Mouse (Mus musculus): ENCODE data around the gene Sec1. TPM values are rescaled to one million over a fixed set of nuclear protein-coding genes. Genes with fewer than 3 reads are reported as not detected.

The Sec1 gene
- polyA plus RNA-seq, 2 experiments = 0.92 to 1.7 TPM

- no peak overlapping the region for H3K4me3 ChIP-seq (replicated peaks; ENCODE audit: low read length)
- H3K9ac ChIP-seq (ENCODE audit: low read depth, low read length, severe bottlenecking) = no peak overlapping the region
- H3K9me3 ChIP-seq (ENCODE audit: control insufficient read depth, low read length) = no peaks in the 10 kb centered on the region
- 76% methylated on average over 8 of the region's 8 CpGs for whole genome bisulfite sequencing
- H3K27ac ChIP-seq (replicated peaks; ENCODE audit: low read depth, low read length) = no peak overlapping the region
- DNase-seq (ENCODE audit: low spot score) (no peak), ATAC-seq (ENCODE audit: low FRiP score, low read depth) (no peak)
- H3K4me2 ChIP-seq (replicated peaks; ENCODE audit: low read depth, low read length, severe bottlenecking) = no peak overlapping the region
- H3K4me1 ChIP-seq (ENCODE audit: control insufficient read depth, insufficient read depth, low read length) = 0 out of 2 replicates have a peak, but pooled peaks cover 4% of the 10 kb centered on the region
- H3K27me3 ChIP-seq (ENCODE audit: control insufficient read depth, insufficient read depth, low read length) = no peaks in the 10 kb centered on the region
- TF ChIP-seq POLR2A (IDR thresholded peaks at IDR 0.05; ENCODE audit: borderline replicate concordance, extremely low read depth, insufficient read depth, insufficient read length) = no peak
- no peaks in the 10 kb centered on the region for H3K36me3 ChIP-seq (ENCODE audit: control insufficient read depth, insufficient read depth, low read length)
Observed at GRCm38 (mm10) chr7:45649351-45649750, 44.9 kb downstream of the Sec1 start.

GRCm38 (mm10) chr7:45646671-45647070 is 47.5 kb downstream of the Sec1 start:
- ATAC-seq (ENCODE audit: low FRiP score, low read depth) = no peak
- Histone ChIP-seq H3K4me2 (replicated peaks; ENCODE audit: low read depth, low read length, severe bottlenecking) (no peak overlapping the region), H3K36me3 (ENCODE audit: control insufficient read depth, insufficient read depth, low read length) (no peaks in the 10 kb centered on the region), H3K9me3 (ENCODE audit: control insufficient read depth, low read length) (no peaks in the 10 kb centered on the region), H3K9ac (ENCODE audit: low read depth, low read length, severe bottlenecking) (no peak overlapping the region), H3K4me3 (replicated peaks; ENCODE audit: low read length) (no peak overlapping the region), H3K27me3 (ENCODE audit: control insufficient read depth, insufficient read depth, low read length) (no peaks in the 10 kb centered on the region), H3K27ac (replicated peaks; ENCODE audit: low read depth, low read length) (no peak overlapping the region), H3K4me1 (ENCODE audit: control insufficient read depth, insufficient read depth, low read length) (peaks cover 18% of the 10 kb centered on the region)
- 82% methylated on average over 4 of the region's 4 CpGs for WGBS
- TF ChIP-seq POLR2A (IDR thresholded peaks at IDR 0.05; ENCODE audit: borderline replicate concordance, extremely low read depth, insufficient read depth, insufficient read length) = no peak
- DNase-seq (ENCODE audit: low spot score) = no peak

- H3K4me3 ChIP-seq (replicated peaks; ENCODE audit: low read length) = no peak overlapping the region
- H3K9me3 ChIP-seq (ENCODE audit: control insufficient read depth, low read length) = no peaks in the 10 kb centered on the region
- no peaks in the 10 kb centered on the region for H3K36me3 ChIP-seq (ENCODE audit: control insufficient read depth, insufficient read depth, low read length)
- peaks cover 28% of the 10 kb centered on the region for H3K4me1 ChIP-seq (ENCODE audit: control insufficient read depth, insufficient read depth, low read length)
- no peak overlapping the region for H3K27ac ChIP-seq (replicated peaks; ENCODE audit: low read depth, low read length)
- WGBS = 81% methylated on average over 7 of the region's 7 CpGs
- no peak for TF ChIP-seq POLR2A (IDR thresholded peaks at IDR 0.05; ENCODE audit: borderline replicate concordance, extremely low read depth, insufficient read depth, insufficient read length)
- ATAC-seq (ENCODE audit: low FRiP score, low read depth) (no peak), DNase-seq (ENCODE audit: low spot score) (no peak)
- no peak overlapping the region for H3K9ac ChIP-seq (ENCODE audit: low read depth, low read length, severe bottlenecking)
- H3K4me2 ChIP-seq (replicated peaks; ENCODE audit: low read depth, low read length, severe bottlenecking) = no peak overlapping the region
- H3K27me3 ChIP-seq (ENCODE audit: control insufficient read depth, insufficient read depth, low read length) = no peaks in the 10 kb centered on the region
Observed at GRCm38 (mm10) chr7:45645591-45645971, 48.6 kb downstream of the Sec1 start.

DNA sequence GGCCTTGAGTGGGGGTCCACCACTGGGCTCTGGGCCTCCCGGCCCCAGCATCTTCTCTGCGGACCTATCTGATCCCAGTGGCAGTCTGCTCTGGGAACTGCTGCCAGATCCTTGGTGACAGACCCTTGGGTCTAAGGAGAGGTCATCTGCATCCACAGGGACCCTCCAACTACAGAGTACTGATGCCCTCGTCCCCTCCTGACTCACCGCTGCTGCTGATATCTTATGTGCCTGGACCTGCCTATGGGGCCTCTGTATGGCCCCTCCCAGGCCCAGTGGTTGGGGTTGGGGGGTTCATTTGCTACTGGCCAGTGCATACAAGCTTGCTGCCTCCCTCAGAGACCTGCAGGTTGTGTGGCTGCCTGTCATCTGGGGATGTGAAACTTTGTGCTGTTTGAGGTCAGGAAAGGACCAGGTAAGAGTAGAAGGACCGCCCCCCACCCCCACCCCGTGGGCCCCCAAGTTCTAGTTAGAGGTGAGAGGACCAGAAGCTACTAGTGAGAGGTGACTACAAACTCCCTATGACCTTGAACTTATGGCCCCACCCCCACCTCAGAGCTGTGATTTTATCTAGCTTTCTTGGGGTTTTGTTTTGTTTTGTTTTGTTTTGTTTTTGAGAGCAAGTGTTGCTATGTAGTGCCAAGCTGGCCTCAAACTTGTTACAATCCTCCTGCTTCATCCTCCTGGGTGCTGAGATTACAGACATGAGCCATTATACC is 49.2 kb downstream of the Sec1 start:
- H3K4me3 ChIP-seq (replicated peaks; ENCODE audit: low read length) = 0 out of 2 replicates have a peak overlapping the region, but pooled peaks have one; percentile 43
- 68% methylated on average over 6 of the region's 6 CpGs for WGBS

DNA sequence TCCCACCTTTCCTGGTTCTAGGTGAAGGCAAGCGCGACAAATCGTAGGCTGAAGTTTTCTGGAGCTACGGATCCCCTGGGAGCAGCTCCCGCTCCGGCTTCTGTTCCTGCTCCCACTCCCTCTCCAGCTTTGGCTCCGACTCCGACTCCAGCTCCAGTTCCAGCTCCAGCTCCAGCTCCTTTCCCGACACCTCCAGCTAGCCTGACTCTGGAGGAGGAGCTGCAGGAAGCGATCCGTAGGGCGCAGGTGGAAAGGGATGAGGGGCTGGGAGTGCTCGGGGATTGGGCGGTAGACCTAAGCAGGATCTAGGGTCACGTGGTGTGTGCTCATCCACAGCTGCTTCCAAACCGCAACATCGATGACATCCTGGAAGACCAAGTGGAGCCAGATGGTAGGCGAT is 50.0 kb downstream of the Sec1 start:
- peak overlapping the region; percentile 26; the same call in 1 of the 2 replicates for H3K9ac ChIP-seq (ENCODE audit: low read depth, low read length, severe bottlenecking)
- no peaks in the 10 kb centered on the region for H3K27me3 ChIP-seq (ENCODE audit: control insufficient read depth, insufficient read depth, low read length)
- peak; percentile 63 for DNase-seq (ENCODE audit: low spot score)
- H3K9me3 ChIP-seq (ENCODE audit: control insufficient read depth, low read length) = no peaks in the 10 kb centered on the region
- H3K36me3 ChIP-seq (ENCODE audit: control insufficient read depth, insufficient read depth, low read length) = no peaks in the 10 kb centered on the region
- H3K4me1 ChIP-seq (ENCODE audit: control insufficient read depth, insufficient read depth, low read length) = peaks cover 28% of the 10 kb centered on the region
- WGBS = 3% methylated on average over 18 of the region's 18 CpGs
- peak; percentile 10 for ATAC-seq (ENCODE audit: low FRiP score, low read depth)
- H3K4me2 ChIP-seq (replicated peaks; ENCODE audit: low read depth, low read length, severe bottlenecking) = peak overlapping the region; percentile 77
- peak overlapping the region; percentile 35 for H3K27ac ChIP-seq (replicated peaks; ENCODE audit: low read depth, low read length)
- peak overlapping the region; percentile 43 for H3K4me3 ChIP-seq (replicated peaks; ENCODE audit: low read length)
- no peak for TF ChIP-seq POLR2A (IDR thresholded peaks at IDR 0.05; ENCODE audit: borderline replicate concordance, extremely low read depth, insufficient read depth, insufficient read length)

More for the DNA sequence above, 49.2 kb downstream of the Sec1 start:
- H3K4me2 ChIP-seq (replicated peaks; ENCODE audit: low read depth, low read length, severe bottlenecking) = peak overlapping the region; percentile 77; the same call in 1 of the 2 replicates
- no peak for TF ChIP-seq POLR2A (IDR thresholded peaks at IDR 0.05; ENCODE audit: borderline replicate concordance, extremely low read depth, insufficient read depth, insufficient read length)
- ATAC-seq (ENCODE audit: low FRiP score, low read depth) = no peak
- H3K9ac ChIP-seq (ENCODE audit: low read depth, low read length, severe bottlenecking) = no peak overlapping the region
- peaks cover 28% of the 10 kb centered on the region for H3K4me1 ChIP-seq (ENCODE audit: control insufficient read depth, insufficient read depth, low read length)
- no peak for DNase-seq (ENCODE audit: low spot score)
- no peaks in the 10 kb centered on the region for H3K9me3 ChIP-seq (ENCODE audit: control insufficient read depth, low read length)
- H3K27me3 ChIP-seq (ENCODE audit: control insufficient read depth, insufficient read depth, low read length) = no peaks in the 10 kb centered on the region
- H3K36me3 ChIP-seq (ENCODE audit: control insufficient read depth, insufficient read depth, low read length) = no peaks in the 10 kb centered on the region
- H3K27ac ChIP-seq (replicated peaks; ENCODE audit: low read depth, low read length) = no peak overlapping the region
